Mouse (Mus musculus) adrenal gland, adult 18-20 months (tissue): Measurements from ENCODE around the gene Apold1. TPM values are rescaled to one million over a fixed set of nuclear protein-coding genes. Genes with fewer than 3 reads are reported as not detected.
A peak's percentile ranks its signal among the peaks of the same experiment; 100 is the strongest.

Experiments used
- DNase-seq, 2 experiments: peaks; one replicate each; pipeline ENCODE4 v3.0.0; 2021 to 2022; ENCODE audit warnings: low spot score in 2 of 2
- total RNA-seq, 2 experiments: library from RNA; stranded (reverse); gene quantifications; 1 replicate in 1 of 2; 2 replicates in 1 of 2; pipeline ENCODE4 v1.2.3; 2021

Gene Apold1
- total RNA-seq, 2 experiments from 2014 or later: 3.8 to 12.2 TPM

DNA sequence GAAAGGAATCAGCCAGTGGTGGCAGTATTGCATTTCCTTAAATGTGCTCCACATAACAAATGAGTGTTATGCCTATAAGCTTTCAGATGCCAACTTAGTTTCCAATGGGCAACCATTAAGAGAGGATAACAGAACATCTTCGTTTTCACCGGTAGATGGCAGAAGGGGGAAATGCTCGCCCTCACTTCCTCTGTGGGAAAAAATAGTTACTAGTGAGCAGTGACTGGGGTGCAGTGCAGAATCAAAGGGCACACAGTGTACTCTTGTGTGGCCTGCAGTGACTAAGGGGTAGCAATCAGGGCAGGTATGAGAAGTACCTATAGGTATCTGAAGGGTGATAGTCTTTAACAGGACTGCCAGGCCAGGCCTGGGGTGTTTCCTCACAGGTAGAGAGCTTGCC is 44.7 kb downstream of the Apold1 start:
- DNase-seq: peak in 1 of 2 experiments; percentile 5

DNA sequence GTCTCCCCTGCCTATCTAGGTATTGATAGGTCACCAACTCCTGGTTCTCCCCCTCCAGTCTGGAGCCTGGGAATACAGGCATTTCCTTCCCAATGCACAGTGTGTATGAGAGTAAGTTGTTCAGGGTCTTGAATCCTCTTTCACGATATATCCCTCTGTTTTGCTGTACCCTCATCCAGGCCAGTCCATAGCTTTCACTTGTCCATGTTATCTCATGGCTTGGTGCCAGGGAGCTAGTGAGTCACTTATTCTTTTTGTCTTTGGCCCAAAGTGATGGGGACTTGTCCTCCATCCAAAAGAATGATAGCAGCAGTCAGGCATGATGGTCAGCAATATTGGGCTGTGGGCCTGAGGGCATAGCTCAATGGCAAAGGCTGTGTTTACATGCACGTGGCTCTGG is 45.2 kb downstream of the Apold1 start:
- peak in 1 of 2 experiments; percentile 28 for DNase-seq

DNA sequence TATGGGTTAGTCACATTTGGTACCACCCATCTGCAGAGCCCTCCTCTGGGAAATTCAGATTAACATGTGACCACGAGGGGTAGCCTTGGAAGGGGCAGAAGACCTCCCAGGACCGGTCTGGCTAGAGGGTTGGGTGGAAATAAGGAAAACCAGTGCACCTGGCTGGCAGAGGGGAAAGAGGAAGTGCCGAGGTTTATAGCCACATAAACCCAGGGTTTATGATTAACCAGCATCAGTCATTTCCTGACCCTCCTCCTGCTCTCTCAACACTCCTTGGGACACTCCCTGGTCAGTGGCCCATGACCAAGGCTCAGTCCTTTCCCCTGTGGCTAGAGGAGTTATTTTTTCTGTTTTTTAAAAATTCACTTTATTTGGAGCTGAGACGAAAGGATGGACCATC is 47.7 kb downstream of the Apold1 start:
- no peak for DNase-seq

Other genes with a start within 250 kb of the Apold1 start
- gene Dusp16, start 189.1 kb upstream of the Apold1 start, total RNA-seq: 10 to 100 TPM; 26.1 to 33.5 TPM
- 10 to 100 TPM; 29.6 to 36.7 TPM for gene Crebl2, start 151.6 kb upstream of the Apold1 start, total RNA-seq
- gene Gpr19, start 83.1 kb upstream of the Apold1 start, total RNA-seq: 1 to 10 TPM; 5.3 to 6.5 TPM
- 10 to 100 TPM; 30.6 to 33.0 TPM for gene Cdkn1b, start 61.3 kb upstream of the Apold1 start, total RNA-seq
- 10 to 100 TPM; 61.2 to 62.1 TPM for gene Ddx47, start 29.9 kb downstream of the Apold1 start, total RNA-seq
- gene Gprc5a, start 83.9 kb downstream of the Apold1 start, total RNA-seq: 1 to 10 TPM; 1.1 to 3.5 TPM
- not detected for gene Gprc5d, start 136.6 kb downstream of the Apold1 start, total RNA-seq
- 10 to 100 TPM; 14.7 to 16.9 TPM for gene Fam234b, start 216.3 kb downstream of the Apold1 start, total RNA-seq
- gene Hebp1, start 216.3 kb downstream of the Apold1 start, total RNA-seq: 10 to 100 TPM; 17.3 to 46.7 TPM